Mouse (Mus musculus) midbrain, embryonic 14.5 days (tissue): ENCODE results near the gene Pkd2l1. TPM values are rescaled to one million over a fixed set of nuclear protein-coding genes. Genes with fewer than 3 reads are reported as not detected.

Source experiments
- ATAC-seq: fragments of 200-750 bp; cut with Nextera tagmentation; 2 replicates; pipeline ENCODE4 v1.8.0; 2017; ENCODE audit warnings: moderate number of reproducible peaks, moderate library complexity; ENCODE audit not compliant: low FRiP score, low TSS enrichment
- DNase-seq: peaks from one replicate; pipeline ENCODE4 v3.0.0-alpha.2; 2015
- H3K27ac ChIP-seq: fragments of 300-500 bp; sonication (generic); replicated peaks from 2 replicates; pipeline ENCODE4 v1.5.1; 2014; ENCODE audit warnings: mild to moderate bottlenecking, low read depth, low read length, moderate library complexity
- H3K27me3 ChIP-seq: fragments of 300-500 bp; sonication (generic); 2 replicates; pipeline ENCODE4 v1.6.1; 2014; ENCODE audit warnings: low read length, control low read depth, mixed read lengths; ENCODE audit not compliant: control insufficient read depth, insufficient read depth
- H3K36me3 ChIP-seq: fragments of 300-500 bp; sonication (generic); 2 replicates; pipeline ENCODE4 v1.6.1; 2014; ENCODE audit warnings: low read length, control low read depth; ENCODE audit not compliant: control insufficient read depth, insufficient read depth
- H3K4me1 ChIP-seq: fragments of 300-500 bp; sonication (generic); 2 replicates; pipeline ENCODE4 v1.6.1; 2014; ENCODE audit warnings: mild to moderate bottlenecking, antibody characterized with exemption, low read length, control low read depth; ENCODE audit not compliant: control insufficient read depth, insufficient read depth
- H3K4me2 ChIP-seq: fragments of 300-500 bp; sonication (generic); 2 replicates; pipeline ENCODE4 v1.6.1; 2014; ENCODE audit warnings: mild to moderate bottlenecking, low read length, moderate library complexity
- H3K4me3 ChIP-seq: fragments of 300-500 bp; sonication (generic); replicated peaks from 2 replicates; pipeline ENCODE4 v1.5.1; 2014; ENCODE audit warnings: low read depth, low read length
- H3K9ac ChIP-seq: fragments of 300-500 bp; sonication (generic); replicated peaks from 2 replicates; pipeline ENCODE4 v1.6.1; 2014; ENCODE audit warnings: mild to moderate bottlenecking, low read length, moderate library complexity
- H3K9me3 ChIP-seq: fragments of 300-500 bp; sonication (generic); 2 replicates; pipeline ENCODE4 v1.6.1; 2016; ENCODE audit warnings: low read length, control low read depth, mixed read lengths; ENCODE audit not compliant: control insufficient read depth
- WGBS: fragments of 180-500 bp; shearing (Covaris S2); extraction: QIAGEN DNeasy Blood & Tissue Kit; methylation state at CpG from one replicate; pipeline ENCODE4 v1.1.7; 2014; 5-methylcytosine and 5-hydroxymethylcytosine counted together
- polyA plus RNA-seq: library from polyadenylated mRNA; unstranded; fragments of >200 nt; fragmentation: Nextera tagmentation; extraction: Ambion mirVana; gene quantifications from 2 replicates; pipeline ENCODE4 v1.2.1, GENCODE M21; 2014

Pkd2l1 gene
- polyA plus RNA-seq, 1 experiment from 2014 or later = not detected

DNA sequence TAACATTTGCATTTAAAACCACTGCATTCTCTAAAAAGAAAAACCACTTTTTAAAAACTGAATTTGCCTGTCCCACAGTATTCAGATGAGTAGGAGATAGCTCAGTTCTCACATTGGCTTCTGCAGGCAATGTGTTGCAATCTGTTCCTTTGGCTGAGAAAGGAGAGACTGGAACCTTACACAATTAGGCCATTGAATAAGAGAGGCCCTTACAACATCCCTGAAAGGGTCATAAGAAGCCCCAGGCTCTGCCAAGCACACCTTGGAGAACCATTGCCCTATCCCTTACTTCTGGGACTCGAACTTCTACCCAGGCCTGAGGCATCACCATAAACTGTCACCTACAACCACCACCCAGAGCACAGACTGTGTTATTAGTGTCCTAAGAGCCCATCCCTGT is 11.7 kb downstream of the Pkd2l1 start:
- H3K4me2 ChIP-seq = no peak overlapping the region
- H3K9me3 ChIP-seq = peaks cover 6% of the 10 kb centered on the region; the same call in 1 of the 2 replicates
- H3K4me1 ChIP-seq = no peaks in the 10 kb centered on the region
- no peak overlapping the region for H3K4me3 ChIP-seq
- no peaks in the 10 kb centered on the region for H3K27me3 ChIP-seq
- DNase-seq (no peak), ATAC-seq (no peak)
- 83% methylated on average over 1 of the region's 1 CpGs for WGBS
- no peaks in the 10 kb centered on the region for H3K36me3 ChIP-seq
- no peak overlapping the region for H3K27ac ChIP-seq
- no peak overlapping the region for H3K9ac ChIP-seq

DNA sequence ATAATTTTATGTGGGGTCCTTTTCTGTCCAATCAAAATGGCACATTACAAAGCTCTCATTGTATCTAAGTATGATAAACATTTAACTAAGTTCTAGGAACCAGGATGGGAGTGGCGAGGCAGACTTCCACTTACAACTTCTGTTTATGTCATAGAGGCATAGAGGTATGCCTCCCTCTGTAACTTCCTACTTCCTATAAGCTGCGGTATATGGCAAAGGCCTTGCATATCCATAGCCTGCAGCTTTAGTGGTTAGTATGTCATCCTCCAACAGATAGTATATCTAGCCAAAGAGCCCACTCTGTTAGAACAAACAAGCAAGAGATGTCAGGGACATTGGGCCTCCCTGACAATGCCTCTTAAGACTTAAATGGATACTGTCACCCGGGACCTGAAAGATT is 15.5 kb downstream of the Pkd2l1 start:
- H3K4me2 ChIP-seq = no peak overlapping the region
- WGBS = 90% methylated on average over 3 of the region's 3 CpGs
- H3K9me3 ChIP-seq = peaks cover 11% of the 10 kb centered on the region; the same call in 1 of the 2 replicates
- H3K36me3 ChIP-seq = no peaks in the 10 kb centered on the region
- DNase-seq = no peak
- no peak overlapping the region for H3K27ac ChIP-seq
- H3K4me1 ChIP-seq = no peaks in the 10 kb centered on the region
- no peaks in the 10 kb centered on the region for H3K27me3 ChIP-seq
- H3K4me3 ChIP-seq = no peak overlapping the region
- ATAC-seq = no peak
- H3K9ac ChIP-seq = no peak overlapping the region

GRCm38 (mm10) chr19:44174835-44175234 is 17.4 kb downstream of the Pkd2l1 start:
- Histone ChIP-seq H3K4me1 (no peaks in the 10 kb centered on the region), H3K9me3 (peaks cover 11% of the 10 kb centered on the region; the same call in 1 of the 2 replicates), H3K4me3 (no peak overlapping the region), H3K4me2 (no peak overlapping the region), H3K27me3 (no peaks in the 10 kb centered on the region), H3K9ac (no peak overlapping the region), H3K27ac (no peak overlapping the region), H3K36me3 (no peaks in the 10 kb centered on the region)
- 74% methylated on average over 8 of the region's 8 CpGs for WGBS
- DNase-seq = no peak
- ATAC-seq = no peak

DNA sequence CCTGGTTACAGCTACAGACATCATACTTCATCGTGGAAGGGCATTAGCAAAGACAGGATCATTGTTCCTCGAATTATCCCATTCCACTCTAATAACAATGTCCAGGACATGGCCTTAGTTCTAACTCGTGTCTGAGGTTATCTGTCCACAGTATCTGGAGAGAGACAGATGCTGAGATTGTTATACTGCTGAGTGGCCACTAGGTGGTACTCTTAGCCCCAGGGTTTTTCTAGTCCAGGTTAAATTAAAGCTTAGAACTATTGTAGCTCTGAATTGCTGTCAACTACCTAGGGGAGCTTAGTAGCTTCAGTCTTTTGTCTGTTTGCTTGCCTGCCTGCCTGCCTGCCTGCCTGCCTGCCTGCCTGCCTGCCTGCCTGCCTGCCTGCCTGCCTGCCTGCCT is 30.7 kb downstream of the Pkd2l1 start:
- Histone ChIP-seq H3K9ac (no peak overlapping the region), H3K27ac (no peak overlapping the region), H3K27me3 (no peaks in the 10 kb centered on the region), H3K4me3 (no peak overlapping the region), H3K36me3 (no peaks in the 10 kb centered on the region), H3K4me2 (no peak overlapping the region), H3K9me3 (no peaks in the 10 kb centered on the region), H3K4me1 (no peaks in the 10 kb centered on the region)
- DNase-seq = peak; percentile 66
- no peak for ATAC-seq
- WGBS = 11% methylated on average over 3 of the region's 3 CpGs

- H3K9me3 ChIP-seq = no peaks in the 10 kb centered on the region
- no peaks in the 10 kb centered on the region for H3K27me3 ChIP-seq
- H3K4me3 ChIP-seq = no peak overlapping the region
- no peak overlapping the region for H3K27ac ChIP-seq
- no peak overlapping the region for H3K9ac ChIP-seq
- WGBS = 83% methylated on average over 3 of the region's 3 CpGs
- H3K36me3 ChIP-seq = no peaks in the 10 kb centered on the region
- no peak overlapping the region for H3K4me2 ChIP-seq
- ATAC-seq = no peak
- no peaks in the 10 kb centered on the region for H3K4me1 ChIP-seq
- DNase-seq = no peak
Observed at GRCm38 (mm10) chr19:44159386-44159785, 32.9 kb downstream of the Pkd2l1 start.

DNA sequence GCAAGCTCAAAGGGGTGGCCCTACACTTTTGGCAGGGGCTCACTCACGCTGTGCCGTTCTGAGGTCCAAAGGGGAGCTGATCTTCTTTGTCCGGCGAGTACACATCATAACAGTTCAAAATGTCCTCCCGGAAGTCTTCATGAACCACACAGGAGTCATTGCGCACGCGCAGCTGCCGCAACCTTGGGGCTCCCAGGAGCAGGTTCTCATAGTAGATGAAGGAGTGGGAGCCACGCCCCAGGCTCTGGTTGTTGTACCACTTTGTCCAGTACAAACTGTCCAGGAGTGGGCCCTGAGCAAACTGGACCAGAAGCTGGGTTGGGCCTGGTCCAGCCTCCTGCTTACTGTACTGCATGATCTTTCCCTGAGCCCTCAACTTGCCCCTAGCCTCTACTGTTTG is 35.2 kb downstream of the Pkd2l1 start:
- 92% methylated on average over 10 of the region's 10 CpGs for WGBS
- H3K27ac ChIP-seq = no peak overlapping the region
- no peaks in the 10 kb centered on the region for H3K36me3 ChIP-seq
- no peak overlapping the region for H3K9ac ChIP-seq
- no peaks in the 10 kb centered on the region for H3K4me1 ChIP-seq
- no peak overlapping the region for H3K4me2 ChIP-seq
- ATAC-seq = no peak
- DNase-seq = no peak
- no peak overlapping the region for H3K4me3 ChIP-seq
- no peaks in the 10 kb centered on the region for H3K9me3 ChIP-seq
- no peaks in the 10 kb centered on the region for H3K27me3 ChIP-seq

GRCm38 (mm10) chr19:44153781-44154180 is 38.5 kb downstream of the Pkd2l1 start:
- no peaks in the 10 kb centered on the region for H3K27me3 ChIP-seq

DNA sequence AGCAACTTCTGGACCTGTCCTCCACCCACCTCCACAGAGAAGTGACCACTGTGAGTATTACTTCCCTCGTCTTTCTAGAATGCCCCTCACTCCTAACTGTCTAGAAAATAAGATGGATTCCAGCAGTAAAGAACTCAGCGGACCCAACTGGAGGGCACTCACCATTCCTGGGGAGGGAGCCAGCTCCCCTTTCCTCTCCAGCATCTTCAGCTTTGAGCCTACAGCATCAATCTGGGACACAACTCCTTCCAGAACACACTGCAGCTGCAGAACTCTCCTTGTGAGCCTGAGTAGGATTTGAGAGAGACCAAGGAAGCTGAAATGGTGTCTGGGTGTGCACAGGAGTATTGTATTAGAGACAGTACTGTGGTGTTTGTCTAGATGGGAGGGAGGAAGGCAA is 43.3 kb downstream of the Pkd2l1 start:
- ATAC-seq (no peak), DNase-seq (no peak)
- Histone ChIP-seq H3K4me2 (no peak overlapping the region), H3K4me1 (peaks cover 13% of the 10 kb centered on the region), H3K9ac (no peak overlapping the region), H3K9me3 (no peaks in the 10 kb centered on the region), H3K27me3 (no peaks in the 10 kb centered on the region), H3K27ac (no peak overlapping the region), H3K36me3 (no peaks in the 10 kb centered on the region), H3K4me3 (no peak overlapping the region)
- WGBS = 90% methylated on average over 2 of the region's 2 CpGs

More at GRCm38 (mm10) chr19:44153781-44154180, 38.5 kb downstream of the Pkd2l1 start:
- Histone ChIP-seq H3K27ac (no peak overlapping the region), H3K36me3 (no peaks in the 10 kb centered on the region), H3K4me3 (no peak overlapping the region), H3K4me1 (no peaks in the 10 kb centered on the region), H3K9ac (no peak overlapping the region), H3K4me2 (no peak overlapping the region), H3K9me3 (no peaks in the 10 kb centered on the region)
- WGBS = 87% methylated on average over 5 of the region's 5 CpGs
- DNase-seq (no peak), ATAC-seq (no peak)

- H3K4me3 ChIP-seq = no peak overlapping the region
- peaks cover 13% of the 10 kb centered on the region for H3K4me1 ChIP-seq
- DNase-seq (no peak), ATAC-seq (no peak)
- no peak overlapping the region for H3K9ac ChIP-seq
- H3K4me2 ChIP-seq = no peak overlapping the region
- H3K27me3 ChIP-seq = no peaks in the 10 kb centered on the region
- H3K36me3 ChIP-seq = peaks cover 5% of the 10 kb centered on the region
- H3K9me3 ChIP-seq = no peaks in the 10 kb centered on the region
- H3K27ac ChIP-seq = no peak overlapping the region
- 39% methylated on average over 2 of the region's 2 CpGs for WGBS
Observed at GRCm38 (mm10) chr19:44148345-44148744, 43.9 kb downstream of the Pkd2l1 start.
